Mouse (Mus musculus) liver, adult 2 months (tissue): ENCODE data around the gene Crtc2. TPM values are rescaled to one million over a fixed set of nuclear protein-coding genes. Genes with fewer than 3 reads are reported as not detected.

ENCODE experiments used
- DNase-seq: peaks from one replicate; pipeline ENCODE4 v3.0.0-alpha.2; 2011; ENCODE audit warnings: low read depth, low spot score; ENCODE audit errors: extremely low read depth
- H3K27ac ChIP-seq: fragments of 200-500 bp; replicated peaks from 2 replicates; pipeline ENCODE4 v1.5.1; 2012; ENCODE audit warnings: low read depth, mild to moderate bottlenecking, control low read depth, inconsistent platforms, low read length; ENCODE audit not compliant: insufficient read depth
- H3K27me3 ChIP-seq: fragments of 200-500 bp; 2 replicates; pipeline ENCODE4 v1.6.1; 2012; ENCODE audit warnings: mild to moderate bottlenecking, moderate library complexity, low read length, inconsistent platforms; ENCODE audit not compliant: control insufficient read depth, insufficient read depth
- H3K36me3 ChIP-seq: fragments of 200-500 bp; 2 replicates; pipeline ENCODE4 v1.6.1; 2012; ENCODE audit warnings: low read length, inconsistent platforms; ENCODE audit not compliant: control insufficient read depth, insufficient read depth
- H3K4me1 ChIP-seq: fragments of 200-500 bp; 2 replicates; pipeline ENCODE4 v1.6.1; 2011; ENCODE audit warnings: low read length; ENCODE audit not compliant: control insufficient read depth, insufficient read depth
- H3K4me3 ChIP-seq: fragments of 200-500 bp; 2 replicates; pipeline ENCODE4 v1.5.1; 2011; ENCODE audit warnings: low read depth, mild to moderate bottlenecking, control low read depth, low read length, moderate library complexity; ENCODE audit not compliant: insufficient read depth
- H3K79me2 ChIP-seq: fragments of 200-500 bp; 2 replicates; pipeline ENCODE4 v1.6.1; 2012; ENCODE audit warnings: inconsistent platforms, mild to moderate bottlenecking, low read length, moderate library complexity; ENCODE audit not compliant: control insufficient read depth, insufficient read depth
- H3K9ac ChIP-seq: fragments of 200-500 bp; 2 replicates; pipeline ENCODE4 v1.6.1; 2012; ENCODE audit warnings: low read depth, mild to moderate bottlenecking, control low read depth, inconsistent platforms, low read length
- CTCF ChIP-seq: fragments of 200-500 bp; IDR thresholded peaks from 2 replicates; pipeline ENCODE4 v1.5.1; 2011; ENCODE audit warnings: low read depth, low read length, control low read depth
- POLR2A ChIP-seq: fragments of 200-500 bp; IDR thresholded peaks from 2 replicates; pipeline ENCODE4 v1.6.1; 2011; ENCODE audit warnings: low read length, control low read depth; ENCODE audit not compliant: insufficient read depth; ENCODE audit errors: extremely low read depth
- WGBS: fragments of 180-500 bp; shearing (Covaris S2); methylation state at CpG from one replicate; pipeline ENCODE4 v1.1.7; 2018; 5-methylcytosine and 5-hydroxymethylcytosine counted together
- polyA plus RNA-seq: library from polyadenylated mRNA; depleted of rRNA; stranded (reverse); fragments of >200 nt; gene quantifications from 2 replicates; pipeline ENCODE4 v1.2.3, GENCODE M21; 2012
- total RNA-seq: library from RNA; depleted of rRNA; stranded (reverse); fragments of >200 nt; gene quantifications from 2 replicates; pipeline ENCODE4 v1.2.3, GENCODE M21; 2014

Gene Crtc2
- total and polyA plus RNA-seq, 2 experiments, result 6.8 to 34.4 TPM

- no peak overlapping the region for H3K9ac ChIP-seq
- no peaks in the 10 kb centered on the region for H3K79me2 ChIP-seq
- H3K36me3 ChIP-seq, result peaks cover 9% of the 10 kb centered on the region
- no peaks in the 10 kb centered on the region for H3K27me3 ChIP-seq
- no peak for DNase-seq
- no peak overlapping the region for H3K27ac ChIP-seq
- no peaks in the 10 kb centered on the region for H3K4me1 ChIP-seq
- TF ChIP-seq CTCF (no peak), POLR2A (no peak)
- WGBS, result 85% methylated on average over 16 of the region's 16 CpGs
- H3K4me3 ChIP-seq, result no peak overlapping the region
Observed at GRCm38 (mm10) chr3:90276858-90277257, 22.9 kb downstream of the Crtc2 start.

- no peaks in the 10 kb centered on the region for H3K27me3 ChIP-seq
- no peaks in the 10 kb centered on the region for H3K79me2 ChIP-seq
- H3K4me3 ChIP-seq, result no peak overlapping the region
- no peaks in the 10 kb centered on the region for H3K4me1 ChIP-seq
- peaks cover 9% of the 10 kb centered on the region for H3K36me3 ChIP-seq
- TF ChIP-seq CTCF (no peak), POLR2A (no peak)
- H3K9ac ChIP-seq, result no peak overlapping the region
- DNase-seq, result no peak
- WGBS, result 96% methylated on average over 9 of the region's 9 CpGs
- H3K27ac ChIP-seq, result no peak overlapping the region
Observed at GRCm38 (mm10) chr3:90277793-90278192, 23.8 kb downstream of the Crtc2 start.

DNA sequence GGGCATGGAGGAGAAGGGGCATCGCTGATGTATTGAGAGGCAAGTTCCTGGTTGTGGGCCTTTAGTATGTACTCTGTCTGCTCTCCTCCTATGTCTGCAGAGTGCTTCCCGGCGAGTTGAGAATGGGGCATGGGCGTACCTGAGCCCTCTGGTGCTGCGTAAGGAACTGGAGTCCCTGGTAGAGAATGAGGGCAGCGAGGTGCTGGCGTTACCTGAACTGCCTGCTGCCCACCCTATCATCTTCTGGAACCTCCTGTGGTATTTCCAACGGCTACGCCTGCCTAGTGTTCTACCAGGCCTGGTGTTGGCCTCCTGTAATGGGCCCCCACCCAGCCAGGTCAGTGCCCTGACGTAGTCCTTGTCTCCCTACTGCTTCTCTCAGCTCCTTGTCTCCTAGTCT, 24.2 kb downstream of the Crtc2 start:
- H3K9ac ChIP-seq, result no peak overlapping the region
- H3K27me3 ChIP-seq, result no peaks in the 10 kb centered on the region
- no peak overlapping the region for H3K27ac ChIP-seq
- TF ChIP-seq POLR2A, result no peak
- TF ChIP-seq CTCF, result no peak
- no peaks in the 10 kb centered on the region for H3K79me2 ChIP-seq
- WGBS, result 98% methylated on average over 10 of the region's 10 CpGs
- H3K4me1 ChIP-seq, result no peaks in the 10 kb centered on the region
- peaks cover 9% of the 10 kb centered on the region for H3K36me3 ChIP-seq
- no peak overlapping the region for H3K4me3 ChIP-seq
- DNase-seq, result no peak

GRCm38 (mm10) chr3:90279216-90279615, 25.3 kb downstream of the Crtc2 start:
- Histone ChIP-seq H3K36me3 (peaks cover 7% of the 10 kb centered on the region), H3K9ac (no peak overlapping the region), H3K79me2 (no peaks in the 10 kb centered on the region), H3K27me3 (no peaks in the 10 kb centered on the region), H3K4me1 (no peaks in the 10 kb centered on the region), H3K4me3 (no peak overlapping the region), H3K27ac (no peak overlapping the region)
- TF ChIP-seq POLR2A (no peak), CTCF (no peak)
- DNase-seq, result no peak
- 93% methylated on average over 9 of the region's 9 CpGs for WGBS

GRCm38 (mm10) chr3:90279743-90280142, 25.8 kb downstream of the Crtc2 start:
- Histone ChIP-seq H3K27me3 (no peaks in the 10 kb centered on the region), H3K4me3 (no peak overlapping the region), H3K79me2 (no peaks in the 10 kb centered on the region), H3K9ac (no peak overlapping the region), H3K27ac (no peak overlapping the region), H3K36me3 (peaks cover 7% of the 10 kb centered on the region), H3K4me1 (no peaks in the 10 kb centered on the region)
- DNase-seq, result no peak
- WGBS, result 91% methylated on average over 7 of the region's 7 CpGs
- TF ChIP-seq CTCF (no peak), POLR2A (no peak)

GRCm38 (mm10) chr3:90280708-90281107, 26.7 kb downstream of the Crtc2 start:
- Histone ChIP-seq H3K4me1 (no peaks in the 10 kb centered on the region), H3K79me2 (no peaks in the 10 kb centered on the region), H3K27me3 (no peaks in the 10 kb centered on the region), H3K36me3 (peaks cover 5% of the 10 kb centered on the region), H3K4me3 (no peak overlapping the region), H3K9ac (no peak overlapping the region), H3K27ac (no peak overlapping the region)
- WGBS, result 95% methylated on average over 9 of the region's 9 CpGs
- TF ChIP-seq CTCF (no peak), POLR2A (no peak)
- no peak for DNase-seq
